Mouse (Mus musculus) heart, postnatal 10 days (tissue): ENCODE measurements around the gene Hsd17b2. TPM values are rescaled to one million over a fixed set of nuclear protein-coding genes. Genes with fewer than 3 reads are reported as not detected.

Experiments used
- DNase-seq, 2 experiments: peaks; one replicate each; pipeline ENCODE4 v3.0.0; 2021
- intact Hi-C: fragments of 180-260 bp; cut with DNase I; formaldehyde crosslinking; loops from one replicate; pipeline ENCODE4 v1.15.1; 2025
- total RNA-seq, 2 experiments: library from RNA; stranded (reverse); gene quantifications; 2 replicates each; pipeline ENCODE4 v1.2.3; 2021

Hsd17b2 gene
- total RNA-seq, result not detected

- DNase-seq, result no peak
- intact Hi-C loops, result no loop called here
These were observed at the start of gene Hsd17b2 for GRCm38 (mm10) chr8:117701859-117702258. TSS of gene Hsd17b2 (plus strand) at chr8:117701904.

GRCm38 (mm10) chr8:117652318-117652717 is 49.4 kb upstream of the Hsd17b2 start:
- DNase-seq, result no peak
- intact Hi-C loops, result no loop called here

GRCm38 (mm10) chr8:117658990-117659389 is 42.7 kb upstream of the Hsd17b2 start:
- intact Hi-C loops, result no loop called here

GRCm38 (mm10) chr8:117660358-117661031 is 41.2 kb upstream of the Hsd17b2 start:
- intact Hi-C loops, result no loop called here

More at GRCm38 (mm10) chr8:117658990-117659389, 42.7 kb upstream of the Hsd17b2 start:
- no peak for DNase-seq

GRCm38 (mm10) chr8:117667349-117668124 is 34.2 kb upstream of the Hsd17b2 start:
- intact Hi-C loops, result no loop called here
- no peak for DNase-seq

More at GRCm38 (mm10) chr8:117660358-117661031, 41.2 kb upstream of the Hsd17b2 start:
- DNase-seq, result peak; percentile 43

GRCm38 (mm10) chr8:117670461-117670860 is 31.2 kb upstream of the Hsd17b2 start:
- intact Hi-C loops, result no loop called here
- no peak for DNase-seq

- DNase-seq, result no peak
- intact Hi-C loops, result no loop called here
These were observed 29.1 kb upstream of the Hsd17b2 start for GRCm38 (mm10) chr8:117672558-117672957.

GRCm38 (mm10) chr8:117673430-117673830 is 28.3 kb upstream of the Hsd17b2 start, which contains the start of gene Sdr42e1:
TSS of gene Sdr42e1 (minus strand) at chr8:117673689.
- intact Hi-C loops, result no loop called here
- DNase-seq, result peak; percentile 57 to 63

- DNase-seq, result no peak
- intact Hi-C loops, result no loop called here
These were observed 26.5 kb upstream of the Hsd17b2 start for GRCm38 (mm10) chr8:117675171-117675570.

- DNase-seq, result no peak
- intact Hi-C loops, result no loop called here
These were observed 25.2 kb upstream of the Hsd17b2 start for GRCm38 (mm10) chr8:117676460-117676859.

GRCm38 (mm10) chr8:117677011-117677410 is 24.7 kb upstream of the Hsd17b2 start:
- intact Hi-C loops, result no loop called here
- no peak for DNase-seq

- intact Hi-C loops, result no loop called here
- no peak for DNase-seq
These were observed 23.1 kb upstream of the Hsd17b2 start for GRCm38 (mm10) chr8:117678650-117679049.

- no peak for DNase-seq
- intact Hi-C loops, result no loop called here
These were observed 17.7 kb upstream of the Hsd17b2 start for GRCm38 (mm10) chr8:117683925-117684472.

GRCm38 (mm10) chr8:117684504-117684903 is 17.2 kb upstream of the Hsd17b2 start:
- DNase-seq, result no peak
- intact Hi-C loops, result no loop called here

GRCm38 (mm10) chr8:117687890-117688289 is 13.8 kb upstream of the Hsd17b2 start:
- intact Hi-C loops, result no loop called here
- DNase-seq, result no peak

GRCm38 (mm10) chr8:117692131-117692530 is 9.6 kb upstream of the Hsd17b2 start:
- no peak for DNase-seq
- intact Hi-C loops, result no loop called here

GRCm38 (mm10) chr8:117695636-117696035 is 6.1 kb upstream of the Hsd17b2 start:
- intact Hi-C loops, result loop anchor here (5.0 kb wide), 1 partner anchor 167 kb away; no protein-coding TSS in a partner anchor
- DNase-seq, result no peak

GRCm38 (mm10) chr8:117697248-117697647 is 4.5 kb upstream of the Hsd17b2 start:
- intact Hi-C loops, result loop anchor here (5.0 kb wide), 1 partner anchor 165 kb away; no protein-coding TSS in a partner anchor
- DNase-seq, result peak in 1 of 2 experiments; percentile 53

GRCm38 (mm10) chr8:117700699-117701098 is 1.0 kb upstream of the Hsd17b2 start:
- DNase-seq, result no peak
- intact Hi-C loops, result no loop called here

GRCm38 (mm10) chr8:117701246-117701645 is 458 bp upstream of the Hsd17b2 start:
- intact Hi-C loops, result no loop called here

GRCm38 (mm10) chr8:117702701-117703100 is 997 bp downstream of the Hsd17b2 start:
- DNase-seq, result no peak
- intact Hi-C loops, result no loop called here

More at GRCm38 (mm10) chr8:117701246-117701645, 458 bp upstream of the Hsd17b2 start:
- DNase-seq, result no peak
